Mouse (Mus musculus) stomach, embryonic 16.5 days (tissue): ENCODE results near the gene Slc17a7. TPM values are rescaled to one million over a fixed set of nuclear protein-coding genes. Genes with fewer than 3 reads are reported as not detected.

Experiments
- ATAC-seq: fragments of 200-750 bp; cut with Nextera tagmentation; 2 replicates; pipeline ENCODE4 v1.8.0; 2017; ENCODE audit warnings: moderate number of reproducible peaks, moderate TSS enrichment; ENCODE audit not compliant: insufficient read depth, low FRiP score
- H3K27ac ChIP-seq: fragments of 300-500 bp; sonication (generic); 2 replicates; pipeline ENCODE4 v1.5.1; 2014; ENCODE audit warnings: low read length
- H3K27me3 ChIP-seq: fragments of 300-500 bp; sonication (generic); 2 replicates; pipeline ENCODE4 v1.6.1; 2014; ENCODE audit warnings: low read length, control low read depth, mixed read lengths; ENCODE audit not compliant: control insufficient read depth, insufficient read depth
- H3K36me3 ChIP-seq: fragments of 300-500 bp; sonication (generic); 2 replicates; pipeline ENCODE4 v1.6.1; 2014; ENCODE audit warnings: low read length; ENCODE audit not compliant: control insufficient read depth, insufficient read depth
- H3K4me1 ChIP-seq: fragments of 300-500 bp; sonication (generic); 2 replicates; pipeline ENCODE4 v1.6.1; 2014; ENCODE audit warnings: low read length, control low read depth, mixed read lengths; ENCODE audit not compliant: control insufficient read depth, insufficient read depth
- H3K4me2 ChIP-seq: fragments of 300-500 bp; sonication (generic); 2 replicates; pipeline ENCODE4 v1.6.1; 2014; ENCODE audit warnings: low read depth, low read length, mixed read lengths
- H3K4me3 ChIP-seq: fragments of 300-500 bp; sonication (generic); replicated peaks from 2 replicates; pipeline ENCODE4 v1.5.1; 2014; ENCODE audit warnings: mild to moderate bottlenecking, low read length
- H3K9ac ChIP-seq: fragments of 300-500 bp; sonication (generic); 2 replicates; pipeline ENCODE4 v1.6.1; 2014; ENCODE audit warnings: low read length
- H3K9me3 ChIP-seq: fragments of 300-500 bp; sonication (generic); replicated peaks from 2 replicates; pipeline ENCODE4 v1.6.1; 2016; ENCODE audit warnings: low read length, control low read depth; ENCODE audit not compliant: control insufficient read depth
- WGBS: fragments of 180-500 bp; shearing (Covaris S2); extraction: QIAGEN DNeasy Blood & Tissue Kit; methylation state at CpG from one replicate; pipeline ENCODE4 v1.1.7; 2014; 5-methylcytosine and 5-hydroxymethylcytosine counted together
- polyA plus RNA-seq: library from polyadenylated mRNA; unstranded; fragments of >200 nt; fragmentation: Nextera tagmentation; extraction: Ambion mirVana; gene quantifications from 2 replicates; pipeline ENCODE4 v1.2.1, GENCODE M21; 2015

The Slc17a7 gene
- polyA plus RNA-seq, result 0.15 and 0.22 TPM in 2 replicates

DNA sequence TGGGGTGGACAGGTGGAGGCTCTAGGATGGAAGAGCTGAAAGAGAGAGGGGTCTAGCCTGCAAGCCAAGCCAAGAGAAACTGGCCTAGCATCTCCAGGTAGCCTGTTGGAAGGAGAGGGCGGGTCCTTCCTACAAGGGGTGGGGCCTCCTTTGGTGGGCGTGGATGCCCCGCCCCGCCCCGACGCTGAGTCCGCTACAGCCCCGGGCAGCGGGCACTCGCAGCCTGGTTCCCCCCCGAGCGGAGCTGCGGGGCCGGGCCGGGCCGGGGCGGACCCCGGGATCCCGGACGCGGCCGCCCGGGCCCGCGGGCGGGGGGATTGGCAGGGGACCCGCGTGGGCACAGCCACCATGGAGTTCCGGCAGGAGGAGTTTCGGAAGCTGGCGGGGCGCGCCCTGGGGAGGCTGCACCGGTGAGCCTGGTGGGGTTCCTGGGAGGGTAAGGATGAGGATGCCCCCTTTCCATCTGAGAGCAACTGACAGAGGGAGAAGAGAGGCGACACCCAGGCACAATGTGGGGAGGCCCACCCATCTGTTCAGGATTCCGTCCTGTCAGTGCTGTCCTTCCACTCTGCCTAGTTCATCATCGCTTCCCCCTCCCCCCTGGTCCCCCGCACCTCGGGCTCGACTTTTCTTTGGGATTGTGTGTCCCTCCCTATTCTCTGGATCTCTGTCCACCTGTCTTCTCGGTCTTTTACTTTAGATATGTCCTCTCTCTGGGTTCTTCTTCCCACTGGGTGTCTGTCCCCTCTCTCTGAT, at the start of gene Slc17a7:
Gene Slc17a7 (plus strand): TSS at position 215 of the 756 bp plus-strand sequence.
- no peak; the same call in 1 of the 2 replicates for ATAC-seq
- H3K4me3 ChIP-seq, result peak within 1 kb of the TSS; percentile 50
- H3K27ac ChIP-seq, result no peak within 1 kb of the TSS
- H3K9me3 ChIP-seq, result peaks cover 4% of the 10 kb centered on the region; the same call in 1 of the 2 replicates
- 2% methylated on average over 40 of the region's 41 CpGs for WGBS
- peaks cover 3% of the 10 kb centered on the region; the same call in 1 of the 2 replicates for H3K4me1 ChIP-seq
- H3K27me3 ChIP-seq, result peaks cover 59% of the 10 kb centered on the region
- no peaks in the 10 kb centered on the region for H3K36me3 ChIP-seq
- H3K9ac ChIP-seq, result peak within 1 kb of the TSS; percentile 72
- H3K4me2 ChIP-seq, result peak within 1 kb of the TSS; percentile 76

DNA sequence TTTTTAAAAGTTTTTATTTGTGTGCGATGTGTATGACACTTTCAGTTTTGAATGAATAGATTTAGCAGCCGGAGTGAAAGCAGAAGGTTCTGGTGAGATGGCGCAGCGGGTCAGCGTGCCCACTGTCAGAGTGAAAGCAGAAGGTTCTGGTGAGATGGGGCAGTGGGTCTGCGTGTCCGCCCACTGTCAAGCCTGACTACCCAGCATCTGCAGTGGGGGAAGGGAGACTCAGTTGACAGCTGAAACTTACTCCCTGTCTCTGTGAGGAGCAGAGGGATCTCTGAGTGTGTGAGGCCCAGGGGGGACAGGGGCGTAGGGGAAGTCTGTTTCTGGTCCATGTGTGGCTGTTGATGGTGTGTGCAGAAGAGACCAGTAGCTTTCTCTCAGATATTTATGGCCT, 46.2 kb upstream of the Slc17a7 start:
- Histone ChIP-seq H3K9me3 (no peaks in the 10 kb centered on the region), H3K36me3 (peaks cover 12% of the 10 kb centered on the region; the same call in 1 of the 2 replicates), H3K27me3 (no peaks in the 10 kb centered on the region), H3K27ac (no peak overlapping the region), H3K4me2 (no peak overlapping the region), H3K4me1 (peaks cover 17% of the 10 kb centered on the region), H3K9ac (no peak overlapping the region), H3K4me3 (no peak overlapping the region)
- WGBS, result 67% methylated on average over 8 of the region's 8 CpGs
- no peak for ATAC-seq

DNA sequence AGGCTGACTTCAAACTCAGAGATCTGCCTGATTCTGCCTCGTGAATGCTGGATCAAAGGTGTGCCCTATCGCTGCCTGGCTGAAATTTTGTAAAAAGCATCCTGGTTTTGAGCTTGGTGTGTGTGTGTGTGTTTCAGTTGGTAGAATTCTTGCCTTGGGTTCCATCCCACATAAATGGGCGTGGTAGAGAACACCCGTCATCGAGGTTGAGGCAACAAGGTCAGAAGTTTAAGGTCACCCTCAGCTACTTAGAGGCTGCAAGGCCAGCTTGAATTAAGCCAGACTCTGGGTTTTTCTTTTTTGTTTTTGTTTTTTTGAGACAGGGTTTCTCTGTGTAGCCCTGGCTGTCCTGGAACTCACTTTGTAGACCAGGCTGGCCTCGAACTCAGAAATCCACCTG, 45.4 kb upstream of the Slc17a7 start:
- H3K9me3 ChIP-seq, result no peaks in the 10 kb centered on the region
- peaks cover 12% of the 10 kb centered on the region; the same call in 1 of the 2 replicates for H3K36me3 ChIP-seq
- no peak for ATAC-seq
- WGBS, result 84% methylated on average over 6 of the region's 6 CpGs
- peaks cover 24% of the 10 kb centered on the region for H3K4me1 ChIP-seq
- H3K4me2 ChIP-seq, result no peak overlapping the region
- H3K9ac ChIP-seq, result no peak overlapping the region
- H3K4me3 ChIP-seq, result no peak overlapping the region
- no peaks in the 10 kb centered on the region for H3K27me3 ChIP-seq
- no peak overlapping the region for H3K27ac ChIP-seq

DNA sequence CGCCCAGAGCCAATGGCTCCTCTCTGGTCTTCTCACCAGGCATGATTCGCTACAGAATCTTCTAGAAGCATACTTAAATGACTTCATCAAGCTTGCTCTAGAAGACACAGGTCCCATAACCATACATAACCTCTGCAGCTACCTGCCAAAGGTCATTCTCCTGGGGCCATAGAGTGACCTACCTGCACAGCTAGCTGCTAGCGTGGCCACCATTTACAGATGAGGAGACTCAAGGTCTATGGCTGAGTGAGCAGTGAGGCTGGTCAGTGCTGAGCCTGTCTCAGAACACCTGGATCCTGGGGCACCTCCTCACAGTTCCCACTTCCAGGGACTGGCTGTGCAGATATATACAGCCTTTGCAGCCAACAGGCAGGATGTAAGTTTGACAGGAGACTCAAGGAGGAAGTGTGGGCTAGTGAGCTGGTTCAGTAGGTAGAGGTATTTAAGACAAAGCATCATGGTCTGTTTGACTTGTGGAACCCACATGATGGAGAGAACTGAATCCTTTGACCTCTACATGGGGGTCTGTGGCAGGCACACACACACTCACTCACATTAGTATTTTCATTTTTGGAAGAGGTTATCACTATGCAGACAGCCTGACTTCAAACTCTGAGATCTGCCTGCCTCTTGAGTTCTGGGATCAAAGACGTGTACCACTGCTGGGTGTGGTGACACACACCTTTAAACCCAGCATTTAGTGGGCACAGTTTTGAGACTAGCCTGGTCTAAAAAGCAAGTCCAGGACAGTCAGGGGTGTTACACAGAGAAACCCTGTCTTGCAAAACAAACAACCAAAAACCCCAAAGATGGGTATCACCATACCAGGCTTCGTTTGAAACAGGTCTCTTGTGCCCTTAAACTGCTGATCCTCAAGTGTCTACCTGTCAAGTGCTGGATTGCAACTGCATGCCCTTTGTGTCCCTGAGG, 43.7 kb upstream of the Slc17a7 start:
- no peak for ATAC-seq
- H3K4me2 ChIP-seq, result no peak overlapping the region
- H3K9me3 ChIP-seq, result no peaks in the 10 kb centered on the region
- H3K27ac ChIP-seq, result no peak overlapping the region
- peaks cover 12% of the 10 kb centered on the region for H3K36me3 ChIP-seq
- no peaks in the 10 kb centered on the region for H3K27me3 ChIP-seq
- H3K9ac ChIP-seq, result no peak overlapping the region
- no peak overlapping the region for H3K4me3 ChIP-seq
- peaks cover 26% of the 10 kb centered on the region for H3K4me1 ChIP-seq
- WGBS, result 78% methylated on average over 5 of the region's 5 CpGs

DNA sequence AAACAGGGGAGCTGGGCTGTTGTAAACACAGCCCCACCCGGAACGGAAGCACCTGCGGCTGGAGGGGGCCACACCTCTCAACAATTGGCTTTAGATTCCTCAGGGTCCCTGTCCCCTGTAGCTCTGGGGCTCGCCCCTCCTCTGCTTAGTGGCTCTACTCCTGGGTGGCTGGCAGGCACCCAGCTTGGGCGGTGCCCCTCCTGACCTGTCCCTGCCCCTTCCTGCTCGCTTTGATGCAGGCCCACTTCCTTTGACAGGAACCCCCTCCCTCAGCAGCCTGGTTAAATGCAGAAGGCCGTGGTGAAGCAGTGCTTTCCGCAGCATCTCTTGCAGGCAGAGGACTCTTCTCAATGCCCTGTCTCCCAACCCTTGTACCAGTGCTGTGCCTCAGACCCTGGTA, 42.3 kb upstream of the Slc17a7 start:
- Histone ChIP-seq H3K36me3 (peaks cover 19% of the 10 kb centered on the region), H3K4me3 (no peak overlapping the region), H3K9me3 (no peaks in the 10 kb centered on the region), H3K4me2 (no peak overlapping the region), H3K4me1 (peaks cover 33% of the 10 kb centered on the region), H3K9ac (peak overlapping the region; percentile 43), H3K27ac (no peak overlapping the region), H3K27me3 (no peaks in the 10 kb centered on the region)
- no peak for ATAC-seq
- WGBS, result 42% methylated on average over 8 of the region's 8 CpGs

DNA sequence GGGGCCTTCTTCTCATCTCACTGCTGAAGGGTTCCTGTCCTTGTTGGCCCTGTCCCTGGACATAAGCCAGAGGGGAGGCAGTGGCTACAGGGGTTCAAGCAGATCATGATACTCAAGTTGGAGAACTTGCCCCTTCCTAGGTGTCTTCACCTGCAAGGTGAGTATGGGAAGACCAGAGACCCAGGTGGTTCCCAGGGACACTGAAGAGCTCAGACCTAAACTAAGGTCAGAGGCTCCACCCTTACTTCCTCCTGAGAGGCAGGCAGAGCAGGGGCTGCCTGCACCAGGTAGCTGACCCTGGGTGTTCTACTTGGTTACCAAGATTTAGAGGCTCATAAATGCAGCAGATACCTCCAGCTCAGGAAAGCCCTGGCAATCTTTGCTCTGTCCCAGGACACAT, 41.8 kb upstream of the Slc17a7 start:
- no peak overlapping the region for H3K4me3 ChIP-seq
- ATAC-seq, result no peak

DNA sequence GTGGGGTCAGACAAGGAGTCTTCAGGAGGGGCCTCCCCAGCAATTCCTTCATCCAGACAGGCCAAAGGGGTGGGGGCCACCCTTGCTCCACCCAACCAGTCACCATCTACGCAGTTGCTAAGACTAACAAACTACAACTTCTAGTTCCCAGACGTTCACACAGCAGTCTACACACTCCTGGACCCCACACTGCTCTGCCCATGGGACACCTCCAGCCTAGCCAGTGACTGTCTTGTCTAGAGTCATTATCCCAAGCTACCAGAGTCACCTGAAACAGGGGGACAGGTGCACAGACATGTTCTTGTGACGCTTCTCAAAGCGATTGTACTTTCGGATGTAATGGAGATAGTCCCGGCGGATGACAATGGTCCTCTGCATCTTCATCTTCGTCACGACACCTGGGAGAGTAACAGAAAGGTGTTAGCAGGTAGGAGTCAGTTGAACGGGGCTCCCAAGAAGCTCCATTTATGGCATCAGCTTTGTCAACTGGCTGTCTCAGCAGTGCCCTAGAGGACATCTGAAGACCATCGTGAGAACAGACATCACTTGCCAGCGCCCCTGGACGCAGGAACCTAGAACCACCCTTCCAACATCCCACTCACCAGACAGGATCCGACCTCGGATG, 41.1 kb upstream of the Slc17a7 start:
- no peaks in the 10 kb centered on the region for H3K27me3 ChIP-seq
- H3K27ac ChIP-seq, result no peak overlapping the region

More for the DNA sequence above, 41.8 kb upstream of the Slc17a7 start:
- H3K4me1 ChIP-seq, result peaks cover 38% of the 10 kb centered on the region
- no peaks in the 10 kb centered on the region for H3K9me3 ChIP-seq
- no peaks in the 10 kb centered on the region for H3K27me3 ChIP-seq
- H3K4me2 ChIP-seq, result no peak overlapping the region
- peaks cover 24% of the 10 kb centered on the region for H3K36me3 ChIP-seq
- peak overlapping the region; percentile 27; the same call in 1 of the 2 replicates for H3K27ac ChIP-seq
- H3K9ac ChIP-seq, result peak overlapping the region; percentile 58

DNA sequence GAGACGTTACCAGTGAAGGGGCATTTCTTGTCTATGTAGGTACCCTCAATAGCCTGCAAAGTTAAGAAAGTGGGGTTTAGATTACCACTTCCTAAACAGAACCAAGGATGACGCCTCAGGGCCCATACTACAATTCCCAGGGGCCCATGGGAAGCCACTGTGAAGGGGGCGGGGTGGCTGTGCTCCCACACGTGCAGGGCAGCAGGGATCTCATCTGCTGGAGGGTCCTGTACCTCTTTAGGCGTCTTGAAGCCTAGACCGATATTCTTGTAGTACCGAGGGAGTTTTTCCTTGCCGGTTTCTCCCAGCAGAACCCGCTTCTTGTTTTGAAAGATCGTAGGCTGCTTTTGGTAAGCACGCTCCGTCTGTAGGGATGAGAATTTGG, 40.6 kb upstream of the Slc17a7 start:
- H3K27ac ChIP-seq, result peak overlapping the region; percentile 66; the same call in 1 of the 2 replicates
- 13% methylated on average over 12 of the region's 12 CpGs for WGBS
- no peak for ATAC-seq
- peak overlapping the region; percentile 69 for H3K4me3 ChIP-seq
- no peaks in the 10 kb centered on the region for H3K9me3 ChIP-seq
- H3K27me3 ChIP-seq, result no peaks in the 10 kb centered on the region
- peak overlapping the region; percentile 88 for H3K9ac ChIP-seq
- H3K4me2 ChIP-seq, result peak overlapping the region; percentile 76
- H3K4me1 ChIP-seq, result peaks cover 39% of the 10 kb centered on the region
- H3K36me3 ChIP-seq, result peaks cover 27% of the 10 kb centered on the region

More for the DNA sequence above, 41.1 kb upstream of the Slc17a7 start:
- WGBS, result 77% methylated on average over 15 of the region's 15 CpGs
- no peak for ATAC-seq
- peak overlapping the region; percentile 88; the same call in 1 of the 2 replicates for H3K9ac ChIP-seq
- H3K9me3 ChIP-seq, result no peaks in the 10 kb centered on the region
- H3K4me2 ChIP-seq, result peak overlapping the region; percentile 76
- peaks cover 39% of the 10 kb centered on the region for H3K4me1 ChIP-seq
- peaks cover 27% of the 10 kb centered on the region for H3K36me3 ChIP-seq
- peak overlapping the region; percentile 69 for H3K4me3 ChIP-seq
